Mouse (Mus musculus) hindbrain, postnatal 0 days (tissue): ENCODE data around the gene Tmem132b. TPM values are rescaled to one million over a fixed set of nuclear protein-coding genes. Genes with fewer than 3 reads are reported as not detected.

ENCODE experiments used
- ATAC-seq: fragments of 200-750 bp; cut with Nextera tagmentation; 2 replicates; pipeline ENCODE4 v1.8.0; 2017; ENCODE audit warnings: mild to moderate bottlenecking, moderate TSS enrichment, moderate library complexity
- DNase-seq: peaks from one replicate; pipeline ENCODE4 v3.0.0-alpha.2; 2015; ENCODE audit warnings: low spot score
- H3K27ac ChIP-seq: fragments of 300-500 bp; sonication (generic); 2 replicates; pipeline ENCODE4 v1.5.1; 2014; ENCODE audit warnings: mild to moderate bottlenecking
- H3K27me3 ChIP-seq: fragments of 300-500 bp; sonication (generic); 2 replicates; pipeline ENCODE4 v1.6.1; 2014; ENCODE audit warnings: low read length, mixed read lengths; ENCODE audit not compliant: insufficient read depth
- H3K36me3 ChIP-seq: fragments of 300-500 bp; sonication (generic); 2 replicates; pipeline ENCODE4 v1.6.1; 2014; ENCODE audit warnings: low read length, mixed read lengths; ENCODE audit not compliant: insufficient read depth
- H3K4me1 ChIP-seq: fragments of 300-500 bp; sonication (generic); 2 replicates; pipeline ENCODE4 v1.6.1; 2014; ENCODE audit warnings: antibody characterized with exemption, low read length, mixed read lengths; ENCODE audit not compliant: insufficient read depth
- H3K4me2 ChIP-seq: fragments of 300-500 bp; sonication (generic); 2 replicates; pipeline ENCODE4 v1.6.1; 2014; ENCODE audit warnings: low read depth, mild to moderate bottlenecking, low read length, moderate library complexity, mixed read lengths
- H3K4me3 ChIP-seq: fragments of 300-500 bp; sonication (generic); 2 replicates; pipeline ENCODE4 v1.5.1; 2014; ENCODE audit warnings: low read length
- H3K9ac ChIP-seq: fragments of 300-500 bp; sonication (generic); replicated peaks from 2 replicates; pipeline ENCODE4 v1.6.1; 2014; ENCODE audit warnings: mild to moderate bottlenecking, low read length, moderate library complexity, mixed read lengths
- H3K9me3 ChIP-seq: fragments of 300-500 bp; sonication (generic); 2 replicates; pipeline ENCODE4 v1.6.1; 2016; ENCODE audit warnings: low read length, mixed read lengths
- CTCF ChIP-seq: IDR thresholded peaks from 2 replicates; pipeline ENCODE4 v1.5.1; 2016; ENCODE audit warnings: antibody characterized with exemption, control low read depth, low read depth
- WGBS: fragments of 180-500 bp; shearing (Covaris S2); extraction: QIAGEN DNeasy Blood & Tissue Kit; methylation state at CpG from one replicate; pipeline ENCODE4 v1.1.7; 2014; 5-methylcytosine and 5-hydroxymethylcytosine counted together
- polyA plus RNA-seq: library from polyadenylated mRNA; unstranded; fragments of >200 nt; fragmentation: Nextera tagmentation; extraction: Ambion mirVana; gene quantifications from 2 replicates; pipeline ENCODE4 v1.2.1, GENCODE M21; 2015
- total RNA-seq: library from RNA; depleted of rRNA; stranded (reverse); fragments of >200 nt; gene quantifications from 2 replicates; pipeline ENCODE4 v1.2.3, GENCODE M21; 2014

The Tmem132b gene
- total and polyA plus RNA-seq, 2 experiments from 2014 or later, result 6.9 to 45.9 TPM

DNA sequence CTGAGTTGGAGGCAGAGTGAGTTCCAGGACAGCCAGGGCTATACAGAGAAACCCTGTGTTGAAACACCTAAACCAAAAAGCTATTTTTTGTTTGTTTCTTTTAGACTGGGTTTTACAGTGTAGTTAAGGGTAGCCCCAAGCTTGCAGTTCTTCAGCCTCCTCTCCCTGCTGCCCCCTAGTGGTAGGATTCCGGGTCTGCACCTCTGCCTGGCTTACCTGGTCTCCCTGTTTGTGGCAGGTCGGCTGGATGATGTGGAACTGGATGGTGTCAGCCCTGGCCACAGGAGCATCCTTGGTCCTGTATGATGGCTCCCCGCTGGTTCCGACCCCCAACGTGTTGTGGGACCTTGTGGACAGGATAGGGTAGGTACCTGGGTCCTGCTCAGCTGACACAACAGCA, 22.0 kb upstream of the Tmem132b start:
- no peaks in the 10 kb centered on the region for H3K27me3 ChIP-seq
- DNase-seq, result peak; percentile 38
- H3K36me3 ChIP-seq, result peaks cover 61% of the 10 kb centered on the region
- WGBS, result 46% methylated on average over 5 of the region's 5 CpGs
- no peaks in the 10 kb centered on the region for H3K4me1 ChIP-seq
- H3K27ac ChIP-seq, result no peak overlapping the region
- no peaks in the 10 kb centered on the region for H3K9me3 ChIP-seq
- TF ChIP-seq CTCF, result peak; percentile 83
- no peak overlapping the region for H3K4me2 ChIP-seq
- H3K4me3 ChIP-seq, result no peak overlapping the region
- no peak for ATAC-seq
- no peak overlapping the region for H3K9ac ChIP-seq

DNA sequence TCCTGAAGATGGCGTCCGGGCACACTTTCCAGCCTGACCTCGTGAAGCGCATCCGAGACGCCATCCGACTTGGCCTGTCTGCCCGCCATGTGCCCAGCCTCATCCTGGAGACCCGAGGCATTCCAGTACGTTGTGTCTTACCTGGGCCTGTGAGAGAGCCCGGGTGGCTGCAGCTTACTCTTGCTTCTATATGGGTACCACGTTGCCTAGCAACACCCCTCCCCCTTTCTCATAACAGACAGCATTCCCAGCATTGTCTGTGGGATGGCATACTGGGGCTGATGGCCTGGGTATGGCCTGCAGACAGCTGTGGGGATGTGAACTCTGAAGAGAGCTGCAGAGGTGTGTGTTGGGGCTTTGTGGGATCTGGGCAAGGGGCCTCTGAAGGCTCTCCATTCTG, 16.6 kb upstream of the Tmem132b start:
- Histone ChIP-seq H3K36me3 (peaks cover 69% of the 10 kb centered on the region), H3K9me3 (no peaks in the 10 kb centered on the region), H3K27ac (no peak overlapping the region), H3K4me1 (no peaks in the 10 kb centered on the region), H3K27me3 (no peaks in the 10 kb centered on the region), H3K4me3 (no peak overlapping the region), H3K9ac (no peak overlapping the region), H3K4me2 (no peak overlapping the region)
- TF ChIP-seq CTCF, result no peak
- peak; percentile 30 for DNase-seq
- WGBS, result 73% methylated on average over 12 of the region's 12 CpGs
- no peak for ATAC-seq

DNA sequence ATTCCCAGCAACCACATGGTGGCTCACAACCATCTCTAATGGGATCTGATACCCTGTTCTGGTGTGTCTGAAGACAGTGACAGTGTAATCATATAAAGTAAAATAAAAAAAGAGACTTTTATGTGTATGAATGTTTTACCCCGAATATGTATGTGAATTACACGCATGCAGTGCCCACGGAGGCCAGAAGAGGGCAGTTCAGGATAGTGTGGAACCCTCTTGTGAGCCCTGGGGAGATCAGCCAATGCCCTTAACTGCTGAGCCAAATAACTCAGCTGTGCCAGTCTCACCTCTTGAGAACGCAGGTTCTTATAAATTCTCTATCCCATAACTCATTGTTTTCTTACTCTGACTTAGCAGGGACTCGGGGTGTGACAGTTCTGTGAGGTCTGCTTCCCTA, 12.9 kb upstream of the Tmem132b start:
- H3K36me3 ChIP-seq, result peaks cover 43% of the 10 kb centered on the region
- no peak overlapping the region for H3K27ac ChIP-seq
- H3K4me2 ChIP-seq, result no peak overlapping the region
- ATAC-seq (no peak), DNase-seq (peak; percentile 68)
- no peaks in the 10 kb centered on the region for H3K9me3 ChIP-seq
- 68% methylated on average over 5 of the region's 5 CpGs for WGBS
- TF ChIP-seq CTCF, result peak; percentile 70
- no peak overlapping the region for H3K4me3 ChIP-seq
- no peak overlapping the region for H3K9ac ChIP-seq
- no peaks in the 10 kb centered on the region for H3K4me1 ChIP-seq
- H3K27me3 ChIP-seq, result no peaks in the 10 kb centered on the region

DNA sequence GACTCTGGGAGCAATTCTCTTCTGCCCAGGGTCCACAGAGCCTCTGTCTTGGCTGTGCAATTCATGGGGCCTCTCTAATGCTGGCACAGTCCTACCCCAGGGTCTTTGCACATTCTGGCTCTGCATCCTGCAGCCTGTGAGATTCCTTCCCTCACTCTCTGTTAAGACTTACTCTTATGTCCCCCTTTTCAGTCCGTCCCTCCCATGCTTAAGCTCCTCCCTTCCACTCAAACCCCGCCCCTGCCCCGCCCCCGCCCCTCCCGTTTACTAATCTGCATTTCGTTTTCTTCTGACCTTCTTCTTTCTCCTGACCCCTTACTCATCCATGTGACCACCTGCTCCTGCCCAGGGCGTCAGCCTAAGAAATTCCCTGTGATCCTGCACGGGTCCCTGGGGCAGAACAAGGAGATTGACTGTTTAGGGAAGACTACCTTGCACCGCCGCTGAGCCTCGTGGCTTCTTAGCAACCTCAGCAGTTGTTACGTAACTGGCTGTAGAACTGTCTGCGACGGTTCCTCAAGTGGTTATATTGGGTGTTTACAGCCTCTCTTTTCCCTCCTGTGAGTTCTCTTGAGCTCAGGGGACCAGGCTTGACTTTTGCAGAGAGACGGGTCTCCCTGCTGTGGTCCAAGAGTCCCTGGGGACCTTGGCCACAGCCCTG, 10.5 kb upstream of the Tmem132b start:
- ATAC-seq, result no peak; the same call in 1 of the 2 replicates
- H3K4me1 ChIP-seq, result no peaks in the 10 kb centered on the region
- H3K27ac ChIP-seq, result no peak overlapping the region
- H3K27me3 ChIP-seq, result no peaks in the 10 kb centered on the region
- no peaks in the 10 kb centered on the region for H3K9me3 ChIP-seq
- no peak overlapping the region for H3K4me3 ChIP-seq
- TF ChIP-seq CTCF, result no peak
- H3K36me3 ChIP-seq, result peaks cover 18% of the 10 kb centered on the region
- H3K4me2 ChIP-seq, result no peak overlapping the region
- H3K9ac ChIP-seq, result no peak overlapping the region
- WGBS, result 30% methylated on average over 15 of the region's 15 CpGs
- no peak for DNase-seq

DNA sequence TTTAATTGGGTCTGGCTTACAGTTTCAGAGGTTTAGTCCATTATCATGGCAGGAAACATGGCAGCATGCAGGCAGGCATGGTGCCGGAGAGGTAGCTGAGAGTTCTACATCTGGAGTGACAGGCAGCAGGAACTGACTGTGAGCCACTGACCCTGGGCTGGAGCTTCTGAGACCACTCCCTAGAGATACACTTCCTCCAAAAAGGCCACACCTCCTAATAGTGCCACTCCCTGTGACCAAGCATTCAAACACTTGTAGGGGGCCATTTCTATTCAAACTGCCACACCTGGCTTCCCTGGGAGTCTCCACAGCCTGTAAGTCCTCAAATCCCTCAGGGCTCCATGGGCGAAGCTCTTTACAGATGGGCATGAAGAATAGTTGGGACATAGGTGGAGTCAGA, 8.2 kb upstream of the Tmem132b start:
- H3K27ac ChIP-seq, result no peak overlapping the region
- H3K9ac ChIP-seq, result no peak overlapping the region
- no peak overlapping the region for H3K4me2 ChIP-seq
- WGBS, result 88% methylated on average over 2 of the region's 2 CpGs
- DNase-seq (no peak), ATAC-seq (no peak)
- no peaks in the 10 kb centered on the region for H3K9me3 ChIP-seq
- no peak for TF ChIP-seq CTCF
- H3K4me3 ChIP-seq, result no peak overlapping the region
- H3K4me1 ChIP-seq, result no peaks in the 10 kb centered on the region
- H3K27me3 ChIP-seq, result no peaks in the 10 kb centered on the region
- H3K36me3 ChIP-seq, result peaks cover 4% of the 10 kb centered on the region; the same call in 1 of the 2 replicates

DNA sequence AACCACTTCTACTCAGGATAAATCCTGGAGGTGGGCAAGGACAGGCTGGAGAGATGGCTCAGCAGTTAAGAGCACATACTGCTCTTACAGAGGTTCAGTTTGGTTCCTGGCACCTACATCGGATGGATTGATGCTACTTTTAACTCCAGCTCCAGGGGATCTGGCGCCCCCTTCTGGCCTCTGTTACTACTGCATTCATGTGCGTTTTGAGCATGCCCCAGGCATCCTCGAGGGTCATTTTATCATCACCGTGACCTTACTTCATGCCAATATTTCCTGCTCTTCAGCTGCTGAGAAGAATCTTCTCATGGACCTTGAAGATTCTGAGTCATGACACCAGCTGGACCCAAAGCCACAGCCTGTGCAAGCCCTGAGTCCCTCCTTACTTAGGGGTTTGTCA, 6.1 kb upstream of the Tmem132b start:
- H3K27ac ChIP-seq, result no peak overlapping the region
- H3K9me3 ChIP-seq, result no peaks in the 10 kb centered on the region
- H3K36me3 ChIP-seq, result peaks cover 4% of the 10 kb centered on the region; the same call in 1 of the 2 replicates
- H3K4me3 ChIP-seq, result no peak overlapping the region
- H3K4me2 ChIP-seq, result no peak overlapping the region
- ATAC-seq, result no peak
- H3K4me1 ChIP-seq, result no peaks in the 10 kb centered on the region
- 58% methylated on average over 5 of the region's 5 CpGs for WGBS
- peak; percentile 50 for TF ChIP-seq CTCF
- DNase-seq, result no peak
- H3K27me3 ChIP-seq, result no peaks in the 10 kb centered on the region; the same call in 1 of the 2 replicates
- H3K9ac ChIP-seq, result no peak overlapping the region

DNA sequence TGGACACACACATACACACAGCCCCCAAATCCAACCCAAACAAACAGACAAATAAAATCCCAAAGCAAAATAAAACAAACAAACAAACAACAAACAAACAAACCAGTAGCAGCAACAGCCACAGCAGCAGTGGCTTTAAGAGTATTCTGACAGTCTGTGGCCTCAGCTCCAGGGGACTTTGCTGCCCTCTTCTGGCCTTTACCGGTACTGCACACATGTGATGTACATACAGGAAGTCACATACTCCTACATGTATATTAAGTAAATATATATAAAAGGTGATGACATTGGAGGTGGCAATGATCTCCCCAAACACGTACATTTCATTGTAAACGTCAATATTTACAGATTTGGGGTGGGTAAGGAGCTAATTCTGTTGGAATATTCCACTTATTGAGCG, 5.1 kb upstream of the Tmem132b start:
- Histone ChIP-seq H3K4me1 (no peaks in the 10 kb centered on the region), H3K27me3 (no peaks in the 10 kb centered on the region; the same call in 1 of the 2 replicates), H3K4me2 (no peak overlapping the region), H3K9ac (no peak overlapping the region), H3K4me3 (no peak overlapping the region), H3K36me3 (peaks cover 4% of the 10 kb centered on the region; the same call in 1 of the 2 replicates), H3K9me3 (no peaks in the 10 kb centered on the region), H3K27ac (no peak overlapping the region)
- peak; percentile 65 for TF ChIP-seq CTCF
- DNase-seq, result peak; percentile 27
- WGBS, result 76% methylated on average over 4 of the region's 4 CpGs
- no peak for ATAC-seq
